Mouse (Mus musculus) intestine, embryonic 14.5 days (tissue): ENCODE data around the gene Bmt2. TPM values are rescaled to one million over a fixed set of nuclear protein-coding genes. Genes with fewer than 3 reads are reported as not detected.

Experiments used
- ATAC-seq: fragments of 200-750 bp; cut with Nextera tagmentation; replicated peaks from 2 replicates; pipeline ENCODE4 v1.8.0; 2017; ENCODE audit warnings: low read depth, moderate number of reproducible peaks, moderate TSS enrichment, moderate library complexity; ENCODE audit not compliant: low FRiP score, low TSS enrichment
- DNase-seq: peaks from one replicate; pipeline ENCODE4 v3.0.0-alpha.2; 2018; ENCODE audit warnings: low spot score
- H3K27ac ChIP-seq: fragments of 300-500 bp; sonication (generic); 2 replicates; pipeline ENCODE4 v1.5.1; 2014; ENCODE audit warnings: low read depth, mild to moderate bottlenecking, control low read depth
- H3K27me3 ChIP-seq: fragments of 300-500 bp; sonication (generic); replicated peaks from 2 replicates; pipeline ENCODE4 v1.6.1; 2014; ENCODE audit warnings: low read length, control low read depth; ENCODE audit not compliant: control insufficient read depth, insufficient read depth
- H3K36me3 ChIP-seq: fragments of 300-500 bp; sonication (generic); 2 replicates; pipeline ENCODE4 v1.6.1; 2014; ENCODE audit warnings: low read length, control low read depth; ENCODE audit not compliant: control insufficient read depth, insufficient read depth
- H3K4me1 ChIP-seq: fragments of 300-500 bp; sonication (generic); replicated peaks from 2 replicates; pipeline ENCODE4 v1.6.1; 2014; ENCODE audit warnings: low read length, control low read depth, mixed read lengths; ENCODE audit not compliant: control insufficient read depth, insufficient read depth
- H3K4me2 ChIP-seq: fragments of 300-500 bp; sonication (generic); 2 replicates; pipeline ENCODE4 v1.6.1; 2014; ENCODE audit warnings: low read length
- H3K4me3 ChIP-seq: fragments of 300-500 bp; sonication (generic); 2 replicates; pipeline ENCODE4 v1.5.1; 2014; ENCODE audit warnings: low read depth, low read length, control low read depth, mixed read lengths
- H3K9ac ChIP-seq: fragments of 300-500 bp; sonication (generic); 2 replicates; pipeline ENCODE4 v1.6.1; 2014; ENCODE audit warnings: mild to moderate bottlenecking, low read length
- H3K9me3 ChIP-seq: fragments of 300-500 bp; sonication (generic); 2 replicates; pipeline ENCODE4 v1.6.1; 2016; ENCODE audit warnings: low read length, control low read depth; ENCODE audit not compliant: control insufficient read depth
- whole genome bisulfite sequencing: fragments of 180-500 bp; shearing (Covaris S2); extraction: QIAGEN DNeasy Blood & Tissue Kit; methylation state at CpG from one replicate; pipeline ENCODE4 v1.1.7; 2014; 5-methylcytosine and 5-hydroxymethylcytosine counted together
- polyA plus RNA-seq: library from polyadenylated mRNA; unstranded; fragments of >200 nt; fragmentation: Nextera tagmentation; extraction: Ambion mirVana; gene quantifications from 2 replicates; pipeline ENCODE4 v1.2.1, GENCODE M21; 2014

The Bmt2 gene
- polyA plus RNA-seq, 1 experiment from 2014 or later: 18.2 TPM

DNA sequence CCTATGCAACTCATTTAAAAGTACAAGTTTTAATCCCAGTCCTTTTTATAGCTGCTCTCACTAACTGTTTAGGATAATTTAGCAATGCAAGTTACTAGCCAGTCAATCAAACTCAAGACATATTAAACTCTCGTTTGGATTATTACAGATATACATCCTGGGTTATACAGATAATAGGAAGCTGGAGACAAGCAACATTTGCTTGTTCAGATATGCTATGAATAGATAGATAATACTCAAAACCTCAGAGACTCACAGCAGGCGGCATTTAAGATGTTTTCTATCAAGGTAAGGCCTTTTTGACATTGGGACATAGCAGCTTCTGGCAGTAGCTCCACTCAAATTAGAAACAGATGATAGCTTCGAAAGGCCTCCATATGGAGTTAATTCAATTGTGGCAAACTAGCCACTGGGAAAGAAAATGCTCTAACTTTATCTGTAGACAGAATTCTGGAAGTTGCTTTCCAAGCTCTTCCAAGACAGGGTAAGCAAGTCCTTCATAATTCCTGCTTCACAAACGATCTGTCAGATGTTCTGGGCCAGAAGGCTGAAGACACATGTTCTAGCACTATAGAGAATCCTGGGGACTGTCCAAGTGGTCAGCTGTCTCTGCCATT is 84.9 kb downstream of the Bmt2 start:
- Histone ChIP-seq H3K4me1 (no peaks in the 10 kb centered on the region), H3K4me3 (no peak overlapping the region), H3K36me3 (peaks cover 47% of the 10 kb centered on the region), H3K9me3 (no peaks in the 10 kb centered on the region), H3K4me2 (no peak overlapping the region), H3K9ac (no peak overlapping the region), H3K27ac (no peak overlapping the region), H3K27me3 (no peaks in the 10 kb centered on the region)
- no peak for DNase-seq
- no peak for ATAC-seq
- 75% methylated on average over 4 of the region's 4 CpGs for WGBS

DNA sequence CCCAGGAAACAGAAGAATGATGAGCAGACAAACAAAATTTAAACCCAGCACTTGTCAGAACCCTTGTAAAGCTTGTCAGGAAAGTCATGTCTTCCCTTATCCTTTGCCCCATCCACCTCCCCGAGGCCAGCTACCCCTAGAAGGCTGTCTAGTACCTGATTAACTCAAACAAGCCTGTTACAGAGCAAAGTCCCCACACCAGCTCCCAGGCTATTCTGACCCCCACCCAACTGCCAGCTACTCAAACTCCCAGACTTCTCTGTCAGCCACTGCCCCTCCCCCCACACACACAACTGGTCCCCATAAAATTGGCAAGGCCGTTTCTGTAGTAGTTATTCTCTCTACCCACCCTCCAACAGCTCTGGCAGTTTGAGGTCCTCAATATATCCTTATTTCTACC is 91.2 kb downstream of the Bmt2 start:
- peaks cover 40% of the 10 kb centered on the region for H3K36me3 ChIP-seq
- WGBS: 19% methylated on average over 2 of the region's 2 CpGs
- H3K9me3 ChIP-seq: no peaks in the 10 kb centered on the region
- no peak overlapping the region for H3K4me2 ChIP-seq
- no peak for DNase-seq
- peak; percentile 87 for ATAC-seq
- no peak overlapping the region for H3K27ac ChIP-seq
- H3K9ac ChIP-seq: no peak overlapping the region
- no peaks in the 10 kb centered on the region for H3K4me1 ChIP-seq
- H3K27me3 ChIP-seq: no peaks in the 10 kb centered on the region
- no peak overlapping the region for H3K4me3 ChIP-seq

DNA sequence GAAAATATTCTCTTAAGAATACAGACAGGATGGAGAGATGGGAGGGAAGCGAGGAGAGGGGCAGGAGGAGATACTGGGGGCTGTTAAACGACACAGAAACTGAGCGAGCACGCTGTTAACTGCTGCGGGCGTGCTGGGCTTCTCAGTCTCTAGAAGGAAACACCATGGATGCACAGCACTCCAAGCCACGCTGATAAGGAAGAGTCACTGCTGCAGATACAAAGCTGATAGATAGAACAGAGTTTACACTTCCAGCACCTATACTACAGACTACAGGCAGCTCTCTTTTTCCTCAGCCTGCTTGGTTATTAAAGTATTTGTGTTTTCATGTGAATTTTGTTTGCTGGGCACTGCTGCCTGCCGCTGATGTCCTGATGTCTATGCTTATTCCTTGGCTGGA is 91.6 kb downstream of the Bmt2 start:
- 42% methylated on average over 8 of the region's 8 CpGs for WGBS
- no peak overlapping the region for H3K4me2 ChIP-seq
- no peak overlapping the region for H3K4me3 ChIP-seq
- no peaks in the 10 kb centered on the region for H3K4me1 ChIP-seq
- ATAC-seq (peak; percentile 36; the same call in 1 of the 2 replicates), DNase-seq (no peak)
- no peaks in the 10 kb centered on the region for H3K9me3 ChIP-seq
- no peak overlapping the region for H3K9ac ChIP-seq
- H3K27me3 ChIP-seq: no peaks in the 10 kb centered on the region
- no peak overlapping the region for H3K27ac ChIP-seq
- peaks cover 39% of the 10 kb centered on the region for H3K36me3 ChIP-seq

DNA sequence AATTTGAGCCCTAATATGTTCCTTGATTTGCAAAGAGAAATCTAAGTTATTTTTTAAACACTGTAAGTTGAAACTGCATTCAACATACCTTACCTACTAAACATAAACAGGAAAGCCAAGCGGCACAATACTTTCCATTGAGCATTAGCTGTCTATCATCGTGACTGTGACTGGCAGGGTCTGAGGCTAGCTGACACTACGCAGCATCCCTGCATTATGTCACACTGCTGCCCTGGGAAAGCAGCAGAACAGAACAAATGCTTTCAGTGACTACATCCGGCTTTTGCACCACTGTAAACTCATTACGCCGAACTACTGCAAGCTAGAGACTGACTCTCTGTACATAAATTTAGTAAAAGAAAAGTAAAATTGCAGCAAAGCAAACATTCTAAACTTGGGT is 93.0 kb downstream of the Bmt2 start:
- Histone ChIP-seq H3K27me3 (no peaks in the 10 kb centered on the region), H3K36me3 (peaks cover 31% of the 10 kb centered on the region), H3K4me1 (no peaks in the 10 kb centered on the region), H3K9ac (no peak overlapping the region), H3K4me3 (no peak overlapping the region), H3K9me3 (no peaks in the 10 kb centered on the region), H3K27ac (no peak overlapping the region), H3K4me2 (no peak overlapping the region)
- ATAC-seq (no peak), DNase-seq (no peak)
- WGBS: 57% methylated on average over 6 of the region's 6 CpGs

DNA sequence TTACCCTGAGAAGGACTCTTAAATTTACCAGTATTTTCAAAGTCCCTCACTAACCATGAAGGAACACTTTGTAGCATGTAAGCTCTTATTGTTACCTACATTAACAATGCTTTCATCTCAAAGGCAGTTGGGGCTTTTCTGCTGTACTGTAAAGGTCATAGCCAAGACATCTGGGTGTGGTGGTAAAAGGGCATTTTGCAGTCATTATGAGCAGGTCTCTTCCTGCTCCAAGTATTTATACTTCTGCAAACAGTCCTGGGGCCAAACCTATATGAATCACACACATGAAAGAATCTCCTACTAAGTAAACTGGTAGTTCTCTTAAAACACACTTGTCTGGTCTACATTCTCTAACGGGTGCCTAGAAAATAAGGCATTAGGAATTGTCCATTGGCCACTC is 95.7 kb downstream of the Bmt2 start:
- no peak overlapping the region for H3K27ac ChIP-seq
- peaks cover 27% of the 10 kb centered on the region for H3K36me3 ChIP-seq
- H3K9me3 ChIP-seq: no peaks in the 10 kb centered on the region
- H3K9ac ChIP-seq: no peak overlapping the region
- H3K27me3 ChIP-seq: no peaks in the 10 kb centered on the region
- H3K4me1 ChIP-seq: no peaks in the 10 kb centered on the region
- no peak for ATAC-seq
- H3K4me3 ChIP-seq: no peak overlapping the region
- no peak overlapping the region for H3K4me2 ChIP-seq
- WGBS: 71% methylated on average over 1 of the region's 1 CpGs
- no peak for DNase-seq

Other genes with a start within 250 kb of the Bmt2 start
- 36.9 and 40.5 TPM in 2 replicates for gene Tmem168, start 69.9 kb downstream of the Bmt2 start, polyA plus RNA-seq
- gene Gpr85, start 162.0 kb upstream of the Bmt2 start, polyA plus RNA-seq: 6.6 and 7.3 TPM in 2 replicates
- 85.4 and 85.8 TPM in 2 replicates for gene 2610001J05Rik, start 193.6 kb upstream of the Bmt2 start, polyA plus RNA-seq